Mouse (Mus musculus) neutrophil, adult 83 days (primary cell): ENCODE results near the gene Acvr1. TPM values are rescaled to one million over a fixed set of nuclear protein-coding genes. Genes with fewer than 3 reads are reported as not detected.

Experiments
- total RNA-seq, 2 experiments: library from RNA; stranded (reverse); gene quantifications; one replicate each; pipeline ENCODE4 v1.2.4; 2023

Gene Acvr1
- 1 to 10 TPM; 2.6 to 4.0 TPM for total RNA-seq

DNA sequence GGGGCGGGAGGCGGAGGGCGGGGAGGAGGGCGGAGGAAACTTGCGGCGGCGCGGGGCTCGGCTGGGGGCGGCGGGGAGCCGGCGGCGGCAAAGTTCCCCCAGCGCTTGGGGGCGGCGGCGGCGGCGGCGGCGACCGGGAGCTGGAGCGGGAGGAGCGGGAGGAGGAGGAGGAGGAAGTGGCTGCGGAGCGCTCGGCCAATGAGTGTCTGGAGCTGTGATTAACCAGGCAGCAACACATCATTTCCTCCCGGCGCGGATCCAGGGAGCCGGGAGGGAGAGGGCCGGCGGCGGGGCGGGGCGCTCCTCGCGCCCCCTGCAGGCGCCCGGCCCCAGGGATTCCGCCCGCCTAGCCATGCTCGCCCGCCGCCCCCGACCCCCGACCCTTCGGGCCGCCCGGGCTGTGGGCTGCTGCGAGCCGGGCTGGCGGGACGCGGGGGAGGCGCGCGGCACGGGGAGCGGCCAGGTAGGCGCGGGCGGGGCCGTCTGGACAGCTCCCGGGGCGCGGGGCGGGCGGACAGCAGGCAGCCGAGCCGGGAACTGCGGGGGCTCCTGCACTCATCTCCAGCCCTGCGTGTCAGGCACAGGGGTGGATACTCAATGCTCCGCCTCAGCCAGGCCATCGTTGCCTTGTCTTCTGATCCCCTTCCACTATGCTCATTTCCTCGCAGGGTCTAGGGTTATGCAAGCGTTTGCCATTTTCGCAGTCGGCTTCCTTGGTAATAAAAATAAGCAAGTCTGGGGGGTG, at the start of gene Acvr1, which contains the start of gene Upp2:
Gene Acvr1 (minus strand): TSS at position 92 of the 745 bp plus-strand sequence.
Gene Upp2 (plus strand): TSS at position 233 of the 745 bp plus-strand sequence.

DNA sequence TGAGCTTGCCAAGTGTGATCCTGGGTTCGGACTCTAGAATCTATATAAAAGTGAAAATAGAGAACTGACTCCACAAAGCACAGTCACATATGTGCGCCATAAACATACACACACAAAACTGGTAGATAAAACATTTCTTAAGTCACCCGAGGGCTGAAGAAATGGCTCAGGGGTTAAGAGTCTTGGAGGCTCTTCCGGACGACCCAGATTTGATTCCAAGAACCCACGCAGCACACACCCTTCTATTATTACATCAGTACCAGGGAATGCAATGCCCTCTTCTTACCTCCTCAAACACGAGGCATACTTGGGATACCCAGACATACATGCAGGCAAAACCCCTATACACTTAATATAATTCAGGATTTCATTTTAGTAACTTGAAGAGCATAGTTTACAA, 97.1 kb downstream of the Acvr1 start, which contains the start of gene Gm17409:
Gene Gm17409 (plus strand): TSS at position 301 of the 400 bp plus-strand sequence.

DNA sequence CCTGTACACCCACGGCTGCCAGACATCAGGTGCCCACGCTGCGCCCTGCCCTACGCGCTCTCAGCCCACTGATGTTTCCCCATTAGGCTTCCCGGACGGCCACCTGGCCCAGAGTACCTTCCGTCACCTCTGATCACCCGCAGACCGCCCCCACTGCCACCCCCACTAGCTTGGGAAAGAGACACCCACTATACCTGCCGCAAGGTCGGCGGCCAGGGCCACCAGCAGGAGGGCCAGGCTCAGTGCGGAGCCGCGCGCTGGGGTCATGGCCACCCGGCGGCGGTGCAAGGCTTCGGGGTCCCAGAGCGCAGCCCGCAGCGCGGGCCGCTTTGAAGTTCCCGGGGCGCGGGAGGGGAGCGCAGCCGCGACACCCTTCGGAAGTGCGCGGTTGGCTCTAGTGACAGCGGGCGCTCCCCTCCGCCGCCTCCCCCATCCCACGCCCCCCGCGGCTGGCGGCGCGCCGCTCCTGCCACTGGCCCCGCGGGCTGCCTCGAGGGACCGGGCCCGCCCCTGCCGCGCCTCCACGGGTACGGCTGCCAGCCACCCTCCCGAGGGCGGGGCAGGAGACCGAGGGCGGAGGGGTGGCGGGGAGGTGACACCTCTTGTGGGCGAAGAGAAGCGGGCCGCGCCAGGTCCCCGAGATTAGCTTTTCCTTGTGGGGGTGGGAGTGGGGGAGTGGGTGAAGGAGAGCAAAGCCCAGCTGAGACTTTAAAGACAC, 209.4 kb downstream of the Acvr1 start, which contains the start of gene Acvr1c:
Gene Acvr1c (minus strand): TSS at position 482 of the 718 bp plus-strand sequence.

Other genes with a start within 250 kb of the Acvr1 start
- gene Acvr1c, start 209.3 kb downstream of the Acvr1 start, total RNA-seq, result not detected
- gene Gm17409, start 97.0 kb downstream of the Acvr1 start, total RNA-seq, result not detected
- under 1 TPM in 1 of 2 experiments, not detected in 1; 0.53 TPM for gene Upp2, start 141 bp upstream of the Acvr1 start, total RNA-seq